Mouse (Mus musculus) embryo, embryonic 11 days (tissue): ENCODE data around the gene Kcnk13.
"Not testable (repeated sequence)": the region's sequence is repeated elsewhere in the genome, so short reads cannot be mapped to it uniquely, and the experiment has no call there.

Experiments used
- DNase-seq: peaks from one replicate; pipeline ENCODE4 v3.0.0-alpha.2; 2015

Gene Kcnk13

DNA sequence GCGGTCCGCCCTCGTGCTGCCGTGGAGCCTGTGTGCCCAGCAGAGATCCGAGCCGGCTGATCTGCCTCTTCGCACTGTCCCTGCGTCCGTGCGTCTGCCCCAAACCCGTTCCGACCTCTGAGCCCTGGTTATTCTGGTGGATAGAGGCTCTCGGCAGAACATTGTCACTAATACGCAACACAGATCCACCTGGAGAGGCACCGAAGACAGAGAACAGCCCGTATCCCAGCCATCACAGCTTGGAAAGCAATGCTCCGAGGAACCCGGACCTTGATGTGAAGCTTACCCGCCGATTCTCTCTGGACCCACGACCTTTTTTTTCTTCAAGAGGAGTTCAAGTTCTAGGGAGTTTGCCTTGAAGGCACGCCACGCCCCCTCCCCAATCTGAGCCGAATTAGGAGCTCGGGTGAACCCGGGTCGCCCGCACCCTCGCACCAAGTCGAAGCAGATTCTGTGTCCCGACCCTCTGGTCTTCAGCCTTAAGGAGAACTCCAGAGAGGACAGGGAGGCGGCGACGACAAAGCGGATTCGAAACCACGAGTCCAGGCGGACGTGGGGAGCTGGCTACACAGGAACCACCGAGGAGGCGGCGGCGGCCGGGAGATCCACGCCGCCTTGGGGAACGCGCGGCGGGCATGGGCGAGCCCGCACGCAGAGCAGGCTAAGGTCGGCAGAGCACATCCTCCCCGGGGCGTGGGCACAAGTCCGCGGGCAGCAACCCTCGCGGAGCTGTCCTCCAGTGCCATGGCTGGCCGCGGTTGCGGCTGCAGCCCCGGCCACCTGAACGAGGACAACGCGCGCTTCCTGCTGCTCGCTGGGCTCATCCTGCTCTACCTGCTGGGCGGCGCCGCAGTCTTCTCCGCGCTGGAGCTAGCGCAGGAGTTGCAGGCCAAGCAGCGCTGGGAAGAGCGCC is 1.2 kb downstream of the Kcnk13 start:
- DNase-seq = peak; percentile 60

DNA sequence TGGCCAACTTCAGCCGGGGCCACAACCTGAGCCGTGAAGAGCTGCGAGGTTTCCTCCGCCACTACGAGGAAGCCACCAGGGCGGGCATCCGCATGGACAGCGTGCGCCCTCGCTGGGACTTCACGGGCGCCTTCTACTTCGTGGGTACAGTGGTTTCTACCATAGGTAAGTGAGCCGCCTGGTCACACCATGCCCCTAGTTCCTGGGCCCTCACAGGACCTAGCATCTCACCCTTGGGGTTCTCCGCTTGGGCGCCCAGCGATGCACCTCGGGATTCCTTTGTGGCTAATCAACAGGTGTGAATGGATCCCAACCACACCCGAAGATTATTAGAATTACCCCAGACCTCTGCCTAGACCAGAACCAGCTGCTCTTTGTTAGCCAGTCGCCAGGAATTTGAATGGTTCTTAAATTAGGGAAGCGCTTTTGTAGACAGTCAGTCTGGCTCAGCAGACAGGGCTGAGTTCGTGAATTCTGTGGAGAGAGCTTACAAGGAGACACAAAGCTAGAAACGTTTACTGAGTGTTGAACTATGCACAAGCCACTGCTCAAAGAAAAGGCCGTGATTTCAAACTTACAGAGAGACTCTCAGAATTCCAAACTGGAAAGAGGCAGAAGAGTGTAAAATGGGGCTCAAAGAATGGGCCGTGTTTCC is 1.9 kb downstream of the Kcnk13 start:
- DNase-seq = no peak

DNA sequence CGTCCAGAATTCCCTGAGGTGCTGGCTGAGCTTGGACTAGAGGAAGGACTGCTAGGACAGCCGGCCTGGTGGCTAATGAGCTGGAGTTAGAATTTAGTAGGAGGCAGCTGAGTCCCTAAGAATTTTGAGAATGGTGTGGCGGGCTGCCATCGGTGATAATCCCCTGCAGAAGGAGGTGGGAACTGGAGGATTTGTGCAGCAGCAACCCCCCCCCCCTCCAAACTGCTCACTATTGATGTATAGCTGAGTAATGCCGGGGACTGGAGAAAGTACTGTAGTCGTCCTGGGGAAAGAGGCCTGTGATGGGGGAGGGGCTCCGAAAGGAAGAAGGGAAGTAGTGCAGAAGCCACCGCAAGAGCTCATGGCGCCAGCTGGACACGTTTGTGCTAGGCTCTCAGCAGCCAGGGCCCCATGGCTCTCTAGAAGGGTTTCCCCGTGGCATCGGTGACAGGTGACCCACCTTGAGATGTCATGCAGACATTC is 2.6 kb downstream of the Kcnk13 start:
- DNase-seq = peak; percentile 42

DNA sequence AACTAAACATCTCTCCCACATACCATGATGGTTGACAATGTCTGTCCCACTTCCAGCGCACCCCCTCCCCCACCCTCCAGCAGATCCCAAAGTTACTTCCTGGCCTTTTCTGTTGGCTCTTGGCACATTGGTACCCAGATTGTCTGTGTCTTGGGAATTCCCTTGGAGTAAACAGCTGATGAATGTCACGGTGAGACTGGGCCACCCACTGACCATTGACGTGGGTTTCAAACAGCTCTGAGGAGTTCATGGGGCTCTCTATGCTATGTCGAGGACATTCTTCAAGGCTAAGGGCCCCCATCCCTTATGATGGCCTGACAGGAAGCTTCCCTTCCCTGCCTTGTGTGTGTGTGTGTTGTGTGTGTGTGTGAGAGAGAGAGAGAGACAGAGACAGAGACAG is 5.6 kb downstream of the Kcnk13 start:
- DNase-seq = no peak

DNA sequence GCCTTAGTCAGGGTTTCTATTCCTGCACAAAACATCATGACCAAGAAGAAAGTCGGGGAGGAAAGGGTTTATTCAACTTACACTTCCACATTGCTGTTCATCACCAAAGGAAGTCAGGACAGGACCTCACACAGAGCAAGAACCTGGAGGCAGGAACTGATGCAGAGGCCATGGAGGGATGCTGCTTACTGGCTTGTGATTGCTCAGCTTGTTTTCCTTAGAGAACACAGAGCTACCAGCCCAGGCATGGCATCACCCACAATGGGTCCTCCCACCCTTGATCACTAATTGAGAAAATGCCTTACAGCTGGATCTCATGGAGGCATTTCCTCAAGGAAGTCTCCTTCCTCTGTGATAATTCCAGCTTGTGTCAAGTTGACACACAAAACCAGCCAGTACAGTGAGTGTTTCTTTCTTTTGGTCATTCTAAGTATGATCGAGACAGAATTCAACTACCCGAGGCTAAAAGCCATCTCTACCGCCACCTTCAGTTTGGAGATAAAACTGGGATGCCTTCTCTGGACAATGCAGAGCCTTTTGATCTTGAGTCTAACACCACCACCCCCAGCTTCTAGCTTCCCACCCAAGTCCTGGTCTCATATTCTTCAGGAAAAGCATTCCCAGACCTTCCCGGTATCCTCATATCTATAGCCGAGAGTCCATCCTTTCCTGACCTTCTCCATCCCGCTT is 7.1 kb downstream of the Kcnk13 start:
- DNase-seq = not testable (repeated sequence)

DNA sequence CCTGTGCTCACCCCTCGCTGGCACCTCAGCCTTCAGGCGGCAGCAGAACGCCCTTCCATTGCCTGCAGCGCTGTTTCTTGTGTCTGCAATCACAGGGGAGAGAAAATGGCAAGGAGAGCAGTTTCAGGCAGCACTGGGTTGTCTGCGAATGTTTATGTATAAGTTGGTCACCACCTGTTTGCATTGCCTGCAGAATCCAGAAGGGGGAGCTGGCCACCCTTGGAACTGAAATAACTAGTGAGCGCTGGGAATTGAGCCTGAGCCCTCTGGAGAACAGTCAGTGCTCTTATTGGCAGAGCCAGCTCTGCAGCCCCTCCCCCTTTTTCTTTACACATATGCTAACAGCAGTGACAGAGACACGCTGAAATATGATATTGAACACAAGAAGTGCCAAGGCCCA is 8.5 kb downstream of the Kcnk13 start:
- no peak for DNase-seq

DNA sequence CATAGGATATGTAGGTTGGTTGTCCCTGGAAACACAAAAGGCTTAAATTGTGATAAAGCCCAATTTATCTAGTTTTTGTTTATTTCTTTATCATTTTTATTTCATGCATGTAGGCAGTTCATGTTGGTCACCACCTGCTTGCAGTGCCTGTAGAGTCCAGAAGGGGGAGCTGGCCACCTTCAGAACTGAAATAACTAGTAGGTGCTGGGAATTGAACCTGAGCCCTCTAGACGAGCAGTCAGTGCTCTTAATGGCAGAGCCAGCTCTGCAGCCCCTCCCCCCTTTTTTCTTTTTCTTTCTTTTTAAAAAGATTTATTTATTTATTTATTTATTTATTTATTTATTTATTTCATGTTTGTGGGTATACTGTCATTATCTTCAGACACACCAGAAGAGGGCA is 9.4 kb downstream of the Kcnk13 start:
- DNase-seq = no peak

DNA sequence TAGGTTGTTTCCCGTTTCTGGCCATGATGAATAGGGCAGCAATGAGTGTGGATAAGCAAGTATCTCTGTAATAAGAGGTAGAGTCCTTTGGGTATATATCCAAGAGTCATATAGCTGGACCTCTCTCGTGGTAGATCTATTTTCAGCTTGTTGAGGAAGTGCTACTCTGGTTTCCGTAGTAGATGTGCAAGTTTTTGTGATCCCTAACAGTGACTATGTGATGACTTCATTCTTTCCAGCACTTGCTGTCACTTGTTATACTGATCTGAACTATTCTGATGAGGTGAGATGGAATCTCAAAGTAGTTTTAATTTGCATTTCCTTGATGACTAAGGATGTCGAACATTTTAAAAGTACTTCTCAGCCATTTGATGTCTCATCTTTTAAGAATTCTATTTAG is 15.2 kb downstream of the Kcnk13 start:
- DNase-seq = no peak

DNA sequence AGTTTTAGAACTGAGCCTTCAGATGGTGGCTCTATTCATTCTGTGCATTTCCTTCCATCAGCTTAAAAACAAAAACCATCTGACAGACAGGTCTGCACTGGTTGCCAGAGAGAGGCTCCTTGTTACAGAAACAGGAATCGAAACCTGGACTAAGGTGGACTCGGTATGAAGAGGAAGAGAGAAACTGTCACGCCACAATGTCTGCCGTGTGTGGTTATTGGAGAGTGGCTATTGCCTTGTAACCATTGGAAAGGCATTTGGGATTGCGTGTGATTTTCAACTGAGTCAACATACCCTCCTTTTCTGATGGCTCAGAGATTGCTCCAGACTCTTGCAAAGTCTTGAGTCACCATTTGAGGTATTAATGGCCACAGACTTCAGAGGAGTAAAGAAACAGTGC is 22.5 kb downstream of the Kcnk13 start:
- DNase-seq = no peak

DNA sequence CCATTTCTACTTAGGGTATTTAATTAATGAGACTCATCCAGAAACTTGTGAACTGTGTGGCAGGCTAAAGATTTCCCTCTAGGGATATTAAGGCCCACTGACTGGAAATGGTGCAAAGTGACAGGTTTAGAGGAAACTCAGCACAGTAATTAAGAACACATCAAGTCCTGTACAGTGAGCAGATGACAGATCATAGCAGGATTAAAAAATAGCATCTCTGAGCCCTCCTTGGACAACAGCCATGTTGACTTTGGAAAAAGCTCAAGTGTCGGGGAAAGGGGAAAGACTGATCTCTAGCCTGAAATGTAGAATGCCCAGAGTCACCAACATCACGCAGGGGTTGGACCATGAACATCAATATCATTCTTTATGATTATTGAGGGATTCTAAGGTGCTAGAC is 23.8 kb downstream of the Kcnk13 start:
- no peak for DNase-seq

DNA sequence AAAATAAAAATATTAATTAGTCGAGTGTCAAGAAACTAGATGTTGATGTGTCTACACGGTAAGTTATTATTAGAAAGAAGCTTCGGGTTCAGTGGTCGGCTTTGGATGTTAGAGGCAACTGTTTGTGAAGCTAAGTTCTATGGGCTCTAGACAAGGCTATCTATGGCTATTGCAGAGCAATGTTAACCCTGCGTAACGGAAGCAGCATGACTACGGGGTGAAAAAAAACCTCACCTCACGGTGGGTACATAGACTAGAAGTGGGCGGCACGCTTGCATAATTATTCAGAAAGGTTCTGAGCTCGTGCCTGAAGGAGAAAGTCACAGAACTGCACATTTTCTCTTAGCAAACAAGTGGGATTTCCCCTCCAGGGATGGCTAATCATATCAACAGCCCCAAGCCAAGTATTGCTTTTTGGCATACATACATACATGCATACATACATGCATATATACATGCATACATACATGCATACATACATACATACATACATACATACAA is 28.1 kb downstream of the Kcnk13 start:
- DNase-seq = no peak

DNA sequence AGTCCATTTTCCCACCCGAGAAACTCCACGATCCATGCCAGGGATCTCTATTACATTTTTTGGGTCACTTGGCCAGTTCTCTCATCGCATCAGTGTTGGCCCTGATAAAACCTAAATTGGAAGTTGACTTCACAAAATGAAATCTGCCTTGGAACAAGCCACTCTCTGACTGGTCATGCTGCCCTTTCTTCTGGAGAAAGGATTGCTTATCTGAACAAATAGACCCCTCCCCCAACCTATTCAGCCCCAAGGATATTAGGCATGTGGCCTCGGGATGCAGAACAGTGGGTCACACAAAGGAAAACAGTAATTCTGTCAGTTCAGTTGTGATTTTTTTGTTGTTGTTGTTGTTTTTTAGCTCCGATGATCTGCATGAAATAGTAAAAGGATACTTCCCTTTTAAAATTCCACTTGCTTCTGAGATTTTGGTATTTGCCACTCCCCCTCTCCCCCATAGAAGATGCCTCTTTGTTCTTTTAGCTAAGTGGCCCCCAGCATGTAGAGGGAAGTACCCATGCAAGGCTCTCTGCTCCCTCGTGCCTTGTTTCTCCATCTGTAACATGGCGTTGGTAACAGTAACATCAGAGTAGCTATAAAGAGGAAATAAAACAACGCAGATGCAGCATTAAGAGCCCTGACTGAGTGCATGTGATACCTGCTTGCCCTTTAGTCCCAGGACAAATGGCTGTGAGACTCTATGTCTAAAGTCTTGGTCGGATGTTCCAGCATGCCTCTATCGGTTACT is 29.0 kb downstream of the Kcnk13 start:
- no peak for DNase-seq

DNA sequence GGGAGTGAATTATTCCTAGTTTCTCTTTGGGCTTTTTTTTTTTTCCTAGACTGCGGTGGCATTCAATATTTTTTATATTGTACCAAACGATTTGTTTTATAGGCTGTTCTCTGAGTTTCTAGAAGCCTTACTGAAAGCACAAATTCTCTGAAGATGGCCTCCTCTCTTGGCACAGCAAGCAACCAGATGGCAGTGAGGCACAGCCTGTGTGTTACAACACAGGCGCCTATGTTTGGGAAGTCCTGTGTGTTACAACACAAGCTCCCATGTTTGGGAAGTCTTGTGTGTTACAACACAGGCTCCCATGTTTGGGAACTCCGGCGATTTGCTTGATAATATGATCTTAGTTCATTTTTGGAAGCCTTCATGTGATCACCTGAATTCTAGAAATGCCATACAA is 31.7 kb downstream of the Kcnk13 start:
- no peak for DNase-seq

DNA sequence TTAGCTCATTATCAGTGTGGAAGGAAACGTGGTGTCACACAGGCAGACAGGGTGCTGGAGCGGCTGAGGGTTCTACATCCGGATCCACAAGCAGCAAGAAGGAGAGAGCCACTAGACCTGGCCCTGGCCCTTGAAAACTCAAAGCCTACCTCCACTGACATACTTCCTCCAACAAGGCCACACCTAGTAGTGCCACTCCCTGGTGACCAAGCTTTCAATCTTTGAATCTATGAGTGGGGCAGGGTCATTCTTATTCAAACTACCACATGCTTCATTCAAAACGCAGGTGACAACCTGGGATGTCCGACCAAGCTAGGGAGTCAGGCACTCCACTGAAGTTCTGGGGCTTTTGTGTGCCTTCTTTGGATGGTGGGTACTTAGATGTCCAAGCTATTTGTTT is 35.4 kb downstream of the Kcnk13 start:
- DNase-seq = no peak

DNA sequence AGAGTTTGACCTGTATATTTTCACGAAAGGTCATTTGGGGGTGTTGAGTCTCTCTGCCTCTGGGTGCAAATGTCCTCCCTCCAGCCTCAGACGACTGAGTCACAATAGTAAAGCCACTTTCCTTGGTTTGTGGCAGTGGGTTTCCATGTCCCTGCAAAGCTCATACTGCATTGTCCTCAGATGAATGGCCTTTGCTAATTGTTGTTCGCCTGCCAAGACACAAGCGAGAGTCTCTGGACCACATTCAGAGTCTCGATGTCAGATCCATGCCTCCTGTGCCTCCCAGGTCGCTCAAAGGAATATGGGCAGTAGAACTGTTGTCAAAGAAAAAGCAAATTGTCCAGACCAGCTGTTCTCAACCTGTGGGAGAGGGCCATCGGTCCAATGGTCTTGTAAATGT is 36.1 kb downstream of the Kcnk13 start:
- no peak for DNase-seq

DNA sequence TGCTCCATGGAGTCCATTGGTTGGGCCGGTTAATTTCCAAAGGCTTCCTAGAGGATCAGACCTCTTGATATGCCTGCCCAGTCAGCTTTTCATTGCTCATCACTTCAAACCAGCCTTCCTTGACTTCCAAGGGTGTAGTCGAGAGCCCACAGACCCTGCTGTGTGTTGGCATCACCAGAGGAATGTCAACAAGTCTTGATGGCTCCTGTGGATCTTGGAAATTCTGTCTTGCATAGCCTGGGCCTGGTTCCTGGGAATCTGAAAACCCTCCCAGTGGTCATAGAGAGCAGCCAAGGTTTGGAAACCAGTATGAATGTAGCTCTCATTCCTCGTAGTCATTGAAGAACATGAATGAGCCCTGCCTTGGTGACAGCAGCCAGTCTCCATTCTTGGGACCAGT is 36.9 kb downstream of the Kcnk13 start:
- no peak for DNase-seq

DNA sequence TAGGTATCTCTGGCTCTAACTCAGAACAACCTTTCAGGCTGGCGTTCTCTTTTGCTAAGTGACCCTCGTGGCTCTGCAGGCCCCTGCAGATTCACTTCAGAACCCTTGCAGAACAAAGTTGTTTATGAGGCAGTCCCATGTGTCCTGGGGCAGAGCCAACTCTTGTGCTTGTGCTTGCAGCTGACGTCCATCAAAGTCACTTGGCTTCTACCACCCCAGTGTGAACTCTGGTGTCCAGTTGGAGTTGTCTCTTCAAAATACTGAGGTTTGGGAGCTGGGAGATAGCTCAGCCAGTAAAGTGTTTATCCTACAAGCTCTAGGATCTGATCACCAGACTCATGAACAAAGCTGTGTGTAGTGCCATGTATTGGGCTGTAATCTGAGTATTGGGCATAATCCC is 37.6 kb downstream of the Kcnk13 start:
- DNase-seq = no peak

DNA sequence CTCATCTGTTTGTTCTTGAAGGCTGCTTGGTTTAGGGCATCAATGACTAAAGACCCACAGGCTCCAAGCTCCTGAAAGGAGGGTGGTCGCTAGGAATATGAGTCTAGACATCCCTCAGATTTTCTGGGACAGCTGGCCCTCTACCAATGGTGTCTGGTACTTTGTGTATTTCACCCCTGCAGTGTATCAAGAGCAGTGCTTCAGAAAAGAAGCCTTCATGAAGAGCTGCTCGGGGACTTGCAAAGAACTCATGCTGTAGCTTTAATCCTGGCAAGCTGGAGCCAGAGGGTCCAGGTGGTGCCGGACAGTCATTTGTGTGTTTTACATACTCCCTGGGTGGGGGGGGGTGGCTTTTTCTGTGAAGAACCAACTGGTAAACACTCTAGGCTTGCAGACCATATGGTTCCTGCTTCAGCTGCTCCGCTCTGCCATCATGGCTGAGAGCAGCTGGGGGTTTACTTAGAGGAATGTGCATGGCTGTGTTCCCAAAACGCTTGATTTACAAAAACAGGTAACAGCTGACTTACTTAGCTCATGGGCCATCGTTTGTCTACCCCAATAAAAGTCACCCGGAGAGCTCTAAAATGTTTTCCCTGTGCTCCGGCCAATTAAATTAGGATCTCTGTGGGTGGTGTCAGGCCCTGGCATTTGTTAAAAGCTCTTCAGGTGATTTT is 38.8 kb downstream of the Kcnk13 start:
- peak; percentile 34 for DNase-seq

DNA sequence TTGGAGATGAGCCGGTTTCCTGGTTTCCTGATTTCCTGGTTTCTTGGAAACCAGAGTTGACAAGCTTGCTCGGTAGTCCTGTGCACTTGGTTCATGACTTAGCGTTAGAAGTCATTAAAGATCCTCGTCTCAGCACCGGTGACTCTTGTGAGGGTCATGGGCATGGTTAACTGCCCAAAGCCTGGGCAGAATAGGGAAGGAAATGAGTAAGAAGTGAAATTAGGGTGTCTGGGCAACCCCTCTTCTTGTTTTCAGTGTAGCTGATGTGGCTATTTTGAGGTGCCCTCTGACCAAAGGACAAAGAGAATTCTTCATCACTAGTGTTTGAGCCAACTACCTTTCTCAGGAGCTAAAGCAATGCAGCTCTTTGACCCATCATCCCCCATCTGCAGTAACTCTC is 41.0 kb downstream of the Kcnk13 start:
- no peak for DNase-seq

DNA sequence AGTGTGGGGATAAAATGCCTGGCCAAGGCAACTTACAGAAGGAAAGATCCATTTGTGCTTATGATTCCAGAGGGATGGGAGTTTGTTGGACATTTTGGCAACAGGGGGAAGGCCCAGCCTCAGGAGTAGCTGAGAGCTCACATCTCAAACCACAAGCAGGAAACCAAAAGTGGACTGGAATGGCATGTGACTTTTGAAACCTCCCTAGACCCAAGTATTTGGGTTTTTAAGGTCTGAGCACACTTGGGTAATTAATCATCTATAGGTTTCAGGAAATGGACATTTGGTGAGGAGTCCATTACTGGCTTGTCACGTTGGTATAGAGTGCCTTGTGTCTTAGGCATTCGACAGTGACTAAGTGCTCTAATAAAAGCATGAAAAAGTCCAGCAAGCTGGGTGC is 42.4 kb downstream of the Kcnk13 start:
- DNase-seq = no peak

DNA sequence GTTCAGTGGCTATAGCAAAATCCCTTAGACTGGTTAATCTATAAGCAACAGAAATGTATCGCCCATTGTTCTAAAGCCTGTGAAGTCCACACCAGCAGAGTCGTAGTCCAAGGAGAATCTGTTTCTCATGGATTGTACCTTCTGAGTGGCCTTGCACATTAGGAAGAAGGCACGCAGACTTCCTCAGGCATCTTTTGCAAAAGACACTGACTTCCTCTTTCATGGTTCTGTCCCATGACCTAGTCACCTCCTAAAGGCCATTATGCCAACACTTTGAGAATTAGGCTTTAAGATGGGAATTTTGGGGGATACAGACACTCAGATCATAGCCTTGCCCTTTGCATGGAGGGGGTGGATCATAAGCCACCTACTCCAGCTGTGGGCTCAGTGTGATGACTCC is 48.5 kb downstream of the Kcnk13 start:
- no peak for DNase-seq

DNA sequence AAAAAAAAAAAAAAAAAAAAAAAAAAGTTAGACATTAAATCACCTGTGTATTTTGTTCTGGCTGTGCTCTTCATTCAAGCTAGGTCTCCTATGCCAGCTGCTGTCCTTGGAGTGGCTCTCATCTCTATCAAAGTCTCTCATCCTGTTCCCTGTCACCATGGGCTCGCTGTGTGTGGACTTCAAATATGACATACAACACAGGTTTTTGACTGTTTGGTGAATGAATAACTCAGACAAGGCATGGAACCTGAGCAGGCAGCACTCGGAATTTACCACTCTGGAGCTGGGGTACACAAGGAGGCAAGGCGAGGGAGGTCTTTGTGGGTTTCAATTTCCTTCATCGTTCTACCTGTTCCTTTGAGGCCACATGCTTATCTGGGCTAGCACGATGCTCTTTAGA is 50.8 kb downstream of the Kcnk13 start:
- no peak for DNase-seq
